21 mouse cellular contexts compared by ENCODE assay signal in the genomic region with DNA sequence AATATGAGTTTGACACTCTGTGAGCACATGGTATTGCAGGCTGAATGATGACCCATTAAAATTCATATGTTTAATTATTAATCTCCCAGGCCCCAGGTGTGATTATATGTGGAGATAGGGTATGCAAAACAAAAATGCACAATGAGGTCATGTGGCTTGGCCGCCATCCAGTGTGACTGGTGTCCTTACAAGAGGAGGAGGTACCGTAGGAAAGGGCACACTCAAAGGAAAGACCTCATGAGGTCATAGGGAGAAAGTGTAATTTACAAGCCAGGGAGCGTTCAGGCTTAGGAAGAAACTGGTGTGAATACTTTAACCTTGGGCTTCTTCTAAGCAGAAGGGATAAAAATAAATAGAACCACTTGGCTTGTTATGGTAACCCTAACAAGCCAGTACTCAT.
A peak's percentile ranks its signal among the peaks of the same experiment; 100 is the strongest.
DNase-seq lines count a peak whose midpoint lies in the region; ATAC-seq and TF ChIP-seq lines count a peak whose summit lies in the region.
"Had no signal": no experiment of that assay in that cellular context is flagged by ENCODE, and none has a peak within 500 bp of the region (broad histone marks: within the 10 kb centered on the region; RNA-seq: fewer than 3 reads in every experiment).

No protein-coding gene starts in this region.

- no peak for TF ChIP-seq CTCF in lung, postnatal 0 days (IDR thresholded peaks at IDR 0.05)

- TF ChIP-seq EP300 in lung, postnatal 0 days (IDR thresholded peaks at IDR 0.05): no peak

- no peak for ATAC-seq in lung, postnatal 0 days
- ATAC-seq in kidney, embryonic 14.5 days (ENCODE audit: low FRiP score, low TSS enrichment): peak; percentile 79; the same call in 1 of the 2 replicates
- ATAC-seq: CD4-positive, CD25-positive, alpha-beta regulatory T cell, adult 4 months; midbrain, embryonic 13.5 days had no signal

- no peaks in the 10 kb centered on the region for H3K36me3 ChIP-seq in lung, postnatal 0 days (ENCODE audit: insufficient read depth, low read length)
- no peaks in the 10 kb centered on the region for H3K36me3 ChIP-seq in kidney, embryonic 14.5 days (ENCODE audit: control insufficient read depth, insufficient read depth, low read length)
- H3K36me3 ChIP-seq: embryonic facial prominence, embryonic 15.5 days; forebrain, embryonic 10.5 days; G1E; heart, embryonic 15.5 days; liver, embryonic 13.5 days; midbrain, embryonic 13.5 days had no signal

- WGBS in lung, postnatal 0 days: 41% methylated on average over 3 of the region's 3 CpGs
- WGBS in kidney, embryonic 14.5 days: 27% methylated on average over 3 of the region's 3 CpGs

- no peaks in the 10 kb centered on the region for H3K27me3 ChIP-seq in lung, postnatal 0 days (replicated peaks; ENCODE audit: insufficient read depth, low read length)
- no peaks in the 10 kb centered on the region for H3K27me3 ChIP-seq in kidney, embryonic 14.5 days (ENCODE audit: control insufficient read depth, insufficient read depth, low read length)
- H3K27me3 ChIP-seq: embryonic facial prominence, embryonic 15.5 days; heart, embryonic 15.5 days; liver, embryonic 13.5 days; midbrain, embryonic 13.5 days had no signal

- H3K9me3 ChIP-seq in lung, postnatal 0 days (ENCODE audit: low read length): no peaks in the 10 kb centered on the region
- H3K9me3 ChIP-seq in kidney, embryonic 14.5 days (ENCODE audit: control insufficient read depth, low read length): no peaks in the 10 kb centered on the region
- H3K9me3 ChIP-seq: embryonic facial prominence, embryonic 15.5 days; forebrain, embryonic 10.5 days; G1E; heart, embryonic 15.5 days; liver, embryonic 13.5 days; midbrain, embryonic 13.5 days had no signal

- no peak overlapping the region for H3K4me2 ChIP-seq in lung, postnatal 0 days (replicated peaks; ENCODE audit: low read depth, low read length)
- H3K4me2 ChIP-seq in kidney, embryonic 14.5 days (replicated peaks; ENCODE audit: low read depth, low read length): no peak overlapping the region
- H3K4me2 ChIP-seq: embryonic facial prominence, embryonic 15.5 days; heart, embryonic 15.5 days; liver, embryonic 13.5 days; midbrain, embryonic 13.5 days had no signal

- no peaks in the 10 kb centered on the region for H3K4me1 ChIP-seq in lung, postnatal 0 days (ENCODE audit: insufficient read depth, low read depth, low read length)
- peaks cover 7% of the 10 kb centered on the region; the same call in 1 of the 2 replicates for H3K4me1 ChIP-seq in kidney, embryonic 14.5 days (ENCODE audit: control insufficient read depth, insufficient read depth, low read length)
- H3K4me1 ChIP-seq: embryonic facial prominence, embryonic 15.5 days; heart, embryonic 15.5 days; liver, embryonic 13.5 days; midbrain, embryonic 13.5 days had no signal

- DNase-seq in lung, postnatal 0 days (ENCODE audit: low spot score): peak; percentile 35
- no peak for DNase-seq in lung, adult 18-20 months
- peak; percentile 65 for DNase-seq in kidney, adult 18-20 months
- DNase-seq in kidney, postnatal 4 days: peak; percentile 52 to 57
- DNase-seq in cerebellum, postnatal 4 days (ENCODE audit: low spot score in 2 of 2): no peak
- DNase-seq in layer of hippocampus, postnatal 14 days (ENCODE audit: low spot score in 2 of 2): no peak
- DNase-seq: cerebellum, adult 9-11 months; embryo, embryonic 11 days; heart, adult 2 months; liver, embryonic 13.5 days; right cerebral cortex, postnatal 25 days; thymus, postnatal 25 days had no signal

- no peak overlapping the region for H3K9ac ChIP-seq in lung, postnatal 0 days (replicated peaks; ENCODE audit: low read depth)
- no peak overlapping the region for H3K9ac ChIP-seq in kidney, embryonic 14.5 days (ENCODE audit: low read depth, low read length)
- H3K9ac ChIP-seq: embryonic facial prominence, embryonic 15.5 days; heart, embryonic 15.5 days; liver, embryonic 13.5 days; midbrain, embryonic 13.5 days had no signal

- no peak overlapping the region for H3K27ac ChIP-seq in lung, postnatal 0 days (ENCODE audit: low read length)
- H3K27ac ChIP-seq in kidney, embryonic 14.5 days (ENCODE audit: low read depth, low read length): no peak overlapping the region
- H3K27ac ChIP-seq: embryonic facial prominence, embryonic 15.5 days; forebrain, embryonic 10.5 days; heart, adult 2 months; heart, embryonic 15.5 days; layer of hippocampus, adult 2 months; liver, embryonic 13.5 days; midbrain, embryonic 13.5 days had no signal

- no peak overlapping the region for H3K4me3 ChIP-seq in lung, postnatal 0 days (ENCODE audit: low read depth, low read length)
- H3K4me3 ChIP-seq in kidney, embryonic 14.5 days (ENCODE audit: low read length): no peak overlapping the region
- H3K4me3 ChIP-seq: embryonic facial prominence, embryonic 15.5 days; forebrain, embryonic 10.5 days; heart, adult 2 months; heart, embryonic 15.5 days; layer of hippocampus, adult 2 months; liver, embryonic 13.5 days; midbrain, embryonic 13.5 days; myocyte had no signal

Comparison
In these comparisons a context has a peak if more than half of its experiments do, and no peak if none do; other contexts are left out.
1. DNase-seq: peak in lung, postnatal 0 days (single experiment), kidney, adult 18-20 months (single experiment) and kidney, postnatal 4 days (2 of 2); none in lung, adult 18-20 months (0 of 2), cerebellum, postnatal 4 days (0 of 2) and layer of hippocampus, postnatal 14 days (0 of 2).